Mouse (Mus musculus) A20 (cell line): ENCODE results near the gene Ccdc86.

ENCODE experiments used
- DNase-seq: peaks from one replicate; pipeline ENCODE4 v3.0.0-alpha.2; 2011; ENCODE audit warnings: low read depth, low spot score

Gene Ccdc86

DNA sequence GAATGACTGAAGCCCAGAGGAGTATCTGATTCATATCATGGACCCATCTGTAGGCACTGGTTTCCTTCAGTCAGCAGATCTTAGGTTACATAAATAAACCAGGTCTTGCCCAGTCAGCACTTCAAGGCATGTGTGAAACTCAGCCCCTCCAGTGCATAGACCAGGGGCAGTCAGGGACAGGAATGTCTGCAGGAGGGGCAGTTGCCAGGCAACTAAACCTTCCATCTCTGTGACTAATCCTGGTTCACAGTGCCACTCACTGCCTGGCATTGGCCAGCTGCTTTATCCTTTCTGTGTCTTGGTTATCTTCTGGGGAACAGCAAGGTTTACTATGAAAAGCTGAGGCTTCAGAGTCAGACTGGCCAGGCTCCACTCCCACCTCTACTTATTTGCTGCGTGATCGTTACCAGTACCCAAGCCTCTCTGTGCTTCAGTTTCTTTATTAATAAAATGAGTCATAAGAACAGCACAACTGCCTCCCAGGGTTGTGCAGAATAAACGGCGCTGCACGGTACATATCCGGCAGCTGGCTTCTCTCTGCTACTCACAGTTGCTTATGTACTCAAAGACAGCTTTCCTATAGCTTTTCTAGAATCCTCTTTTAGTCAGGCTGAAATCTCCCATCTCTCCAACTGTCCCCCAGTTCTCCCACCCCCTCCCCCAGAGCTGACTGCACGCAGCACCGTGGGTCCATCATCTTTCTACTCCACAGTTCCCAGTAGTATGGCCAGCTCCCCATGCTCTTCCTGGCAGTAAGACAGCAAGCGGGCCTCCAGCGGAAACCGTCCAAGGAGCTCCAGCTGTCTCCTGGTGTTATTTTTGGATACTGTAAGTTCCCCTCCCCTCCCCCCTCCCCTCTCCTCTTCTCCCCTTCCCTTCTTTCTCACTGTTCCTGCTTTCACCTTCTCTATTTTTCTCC lies 3.2 kb upstream of the Ccdc86 start:
- DNase-seq: no peak

DNA sequence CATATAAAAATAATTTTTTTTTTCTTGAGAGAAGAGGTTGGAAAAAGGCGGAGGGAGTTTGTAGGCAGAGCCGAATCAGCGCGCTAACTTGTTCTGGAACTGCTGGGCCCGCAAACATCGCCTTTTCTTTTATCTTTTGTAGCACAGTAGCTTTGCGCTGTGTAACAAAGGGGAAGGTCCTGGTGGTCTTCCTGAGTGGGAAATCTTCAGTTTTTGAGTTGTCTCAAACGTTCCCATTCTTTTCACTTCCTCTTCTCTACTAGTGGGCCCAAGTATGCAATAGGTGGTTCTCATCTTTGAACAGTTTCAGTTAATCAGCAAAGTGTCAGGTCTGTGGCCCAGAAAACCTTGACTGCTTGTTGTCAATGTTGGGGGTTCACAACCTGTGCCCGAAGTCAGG lies 492 bp upstream of the Ccdc86 start:
- DNase-seq: no peak

DNA sequence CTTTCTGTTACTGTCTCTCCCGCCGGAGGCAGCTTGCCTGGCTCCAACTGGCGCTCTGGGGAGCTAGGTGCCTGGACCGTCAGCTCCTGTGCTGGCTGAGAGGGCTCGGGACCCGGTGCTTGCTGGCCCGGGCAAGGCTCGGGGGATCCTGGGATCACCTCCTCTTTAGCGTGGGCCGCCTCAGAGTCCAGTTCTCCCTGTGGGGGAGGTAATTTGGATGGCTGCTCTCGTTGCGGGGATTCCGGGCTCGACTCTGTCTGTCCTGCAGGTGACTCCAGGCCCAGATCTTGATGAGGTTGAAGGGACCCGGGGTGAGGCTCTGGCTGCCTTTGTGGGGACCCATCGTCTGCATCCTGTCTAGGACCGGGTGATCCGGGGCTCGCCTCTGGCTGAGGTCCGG lies 650 bp downstream of the Ccdc86 start:
- DNase-seq: peak; percentile 23

DNA sequence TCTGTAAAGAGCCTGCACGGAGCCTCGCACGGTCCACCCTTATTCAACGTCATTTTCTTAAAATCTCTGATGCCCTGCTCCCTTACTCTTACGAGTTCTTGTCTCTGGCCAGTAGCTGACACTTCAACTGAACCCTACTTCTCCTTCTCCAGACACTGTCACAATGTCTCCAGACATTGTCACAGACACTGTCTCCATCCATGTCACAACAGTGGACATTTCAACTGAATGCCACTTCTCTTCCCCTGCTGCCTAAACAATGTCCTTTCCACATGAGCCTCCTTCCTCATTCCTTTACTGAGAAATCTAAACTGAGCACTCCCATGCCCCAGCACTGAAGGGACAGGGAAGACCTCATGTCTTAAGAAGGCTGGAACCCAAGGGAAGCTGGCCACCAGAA lies 1.8 kb downstream of the Ccdc86 start:
- no peak for DNase-seq

DNA sequence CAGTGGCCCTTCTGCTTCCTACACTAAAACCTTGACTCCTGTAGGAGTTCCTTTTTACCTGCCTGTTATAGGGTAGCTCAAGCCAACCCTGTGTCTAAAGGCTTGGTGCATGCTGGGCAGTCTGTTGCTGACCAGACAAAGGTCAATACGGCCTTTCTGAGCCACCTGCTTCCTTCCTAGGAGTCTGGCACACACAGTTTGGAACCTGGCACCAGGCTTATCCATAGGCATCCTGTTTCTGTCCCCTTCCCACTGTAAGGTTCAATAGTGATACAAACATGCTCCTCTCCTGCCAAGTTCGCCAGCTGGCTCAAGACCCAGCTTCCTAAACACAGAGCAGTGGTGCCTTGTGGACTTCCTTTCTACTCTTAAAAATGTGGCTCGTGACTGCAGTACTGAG lies 2.6 kb downstream of the Ccdc86 start:
- DNase-seq: no peak

DNA sequence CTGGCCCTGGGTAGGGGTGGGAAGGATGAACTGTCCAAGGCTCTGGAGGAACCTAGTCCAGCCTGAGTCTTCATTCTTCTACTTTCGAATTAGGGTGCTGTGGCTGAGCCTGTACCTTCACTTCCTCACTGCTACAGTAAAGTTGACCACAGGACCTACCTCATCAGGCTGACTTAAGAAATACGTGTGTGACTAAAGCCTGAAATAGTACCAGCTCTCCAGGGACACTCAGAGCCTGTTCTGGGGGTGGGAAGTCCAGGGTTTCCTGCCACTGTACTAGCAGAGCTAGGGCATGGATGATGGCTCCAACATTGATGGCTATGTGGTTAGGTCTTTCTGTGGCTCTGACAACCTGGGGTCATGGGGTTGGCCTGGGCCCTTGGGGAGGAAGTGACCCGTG lies 5.1 kb downstream of the Ccdc86 start:
- DNase-seq: peak; percentile 31

DNA sequence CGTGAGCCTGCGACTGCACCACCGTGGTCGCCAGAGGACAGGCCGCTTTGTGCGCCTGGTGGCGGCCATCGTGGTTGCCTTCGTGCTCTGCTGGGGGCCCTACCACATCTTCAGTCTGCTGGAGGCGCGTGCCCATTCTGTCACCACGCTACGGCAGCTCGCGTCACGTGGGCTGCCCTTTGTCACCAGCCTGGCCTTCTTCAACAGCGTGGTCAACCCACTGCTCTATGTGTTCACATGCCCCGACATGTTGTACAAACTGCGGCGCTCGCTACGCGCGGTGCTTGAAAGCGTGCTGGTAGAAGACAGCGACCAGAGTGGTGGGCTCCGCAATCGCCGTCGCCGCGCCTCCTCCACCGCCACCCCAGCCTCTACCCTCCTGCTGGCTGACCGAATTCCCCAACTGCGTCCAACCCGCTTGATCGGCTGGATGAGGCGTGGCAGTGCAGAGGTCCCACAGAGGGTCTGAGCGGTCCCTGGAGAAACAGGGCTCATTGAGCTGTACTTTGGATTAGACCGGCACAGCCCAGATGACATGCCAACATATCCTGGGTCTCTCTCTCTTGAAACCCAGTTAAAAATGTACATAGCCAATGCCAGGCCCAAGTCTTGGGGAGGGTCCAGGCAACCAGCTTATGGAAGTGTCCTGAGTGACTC lies 8.1 kb downstream of the Ccdc86 start:
- no peak for DNase-seq

DNA sequence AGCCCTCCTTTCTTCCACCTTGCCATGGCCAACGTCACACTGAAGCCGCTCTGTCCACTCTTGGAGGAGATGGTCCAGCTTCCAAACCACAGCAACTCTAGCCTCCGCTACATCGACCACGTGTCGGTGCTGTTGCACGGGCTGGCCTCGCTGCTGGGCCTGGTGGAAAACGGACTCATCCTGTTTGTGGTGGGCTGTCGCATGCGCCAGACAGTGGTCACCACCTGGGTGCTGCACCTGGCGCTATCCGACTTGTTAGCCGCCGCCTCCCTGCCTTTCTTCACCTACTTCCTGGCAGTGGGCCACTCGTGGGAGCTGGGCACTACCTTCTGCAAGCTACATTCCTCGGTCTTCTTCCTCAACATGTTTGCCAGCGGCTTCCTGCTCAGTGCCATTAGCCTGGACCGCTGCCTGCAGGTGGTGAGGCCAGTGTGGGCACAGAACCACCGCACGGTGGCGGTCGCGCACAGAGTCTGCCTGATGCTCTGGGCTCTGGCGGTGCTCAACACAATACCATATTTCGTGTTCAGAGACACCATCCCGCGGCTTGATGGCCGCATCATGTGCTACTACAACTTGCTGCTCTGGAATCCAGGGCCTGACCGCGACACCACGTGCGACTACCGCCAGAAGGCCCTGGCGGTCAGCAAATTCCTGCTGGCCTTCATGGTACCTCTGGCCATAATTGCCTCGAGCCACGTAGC lies 8.8 kb downstream of the Ccdc86 start:
- no peak for DNase-seq

DNA sequence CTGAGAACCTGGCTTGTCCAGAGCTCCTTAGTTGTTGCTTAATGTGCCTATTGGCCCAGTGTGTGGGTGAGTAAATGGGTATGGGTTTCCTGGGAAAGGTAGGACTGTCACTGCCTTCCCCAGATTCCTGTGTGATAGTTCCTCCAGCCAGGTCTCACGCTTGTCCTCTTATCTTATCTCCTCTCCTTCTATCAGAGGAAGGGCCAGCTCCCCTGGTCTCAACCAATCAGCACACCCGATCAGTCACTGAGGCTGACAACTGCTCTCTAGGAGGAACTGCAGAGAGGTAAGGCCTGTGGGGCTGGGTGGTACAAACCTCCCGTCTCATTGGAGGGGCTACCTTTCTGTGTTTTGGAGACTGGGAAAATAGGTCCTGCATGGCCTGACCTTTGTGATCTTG lies 10.3 kb downstream of the Ccdc86 start:
- no peak for DNase-seq

DNA sequence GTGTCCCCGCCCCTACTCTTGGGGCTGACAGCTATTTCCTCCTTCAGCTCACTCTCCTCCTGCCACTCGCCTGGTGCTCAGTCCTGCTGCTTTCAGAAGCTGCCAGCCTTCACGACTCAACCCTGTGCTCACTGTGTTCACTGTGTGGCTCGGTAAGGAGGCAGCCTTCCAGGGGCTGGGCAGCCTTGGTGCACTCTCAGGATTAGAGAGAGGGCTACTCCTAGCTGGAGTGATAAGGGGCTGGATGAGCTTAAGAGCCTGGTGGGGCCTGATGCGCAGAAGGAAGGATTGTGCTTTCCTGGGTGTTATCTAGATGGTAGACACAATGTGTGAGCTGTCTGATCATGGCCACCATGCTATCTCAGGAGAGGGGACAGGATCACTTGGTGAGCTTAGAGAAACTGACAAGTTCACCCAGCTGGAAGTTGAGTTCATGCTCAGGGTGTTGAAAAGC lies 11.9 kb downstream of the Ccdc86 start, which contains the start of gene Ptgdr2:
Gene Ptgdr2, plus strand, starts transcription at position 51 of the 454 bp plus-strand sequence.
- no peak for DNase-seq

DNA sequence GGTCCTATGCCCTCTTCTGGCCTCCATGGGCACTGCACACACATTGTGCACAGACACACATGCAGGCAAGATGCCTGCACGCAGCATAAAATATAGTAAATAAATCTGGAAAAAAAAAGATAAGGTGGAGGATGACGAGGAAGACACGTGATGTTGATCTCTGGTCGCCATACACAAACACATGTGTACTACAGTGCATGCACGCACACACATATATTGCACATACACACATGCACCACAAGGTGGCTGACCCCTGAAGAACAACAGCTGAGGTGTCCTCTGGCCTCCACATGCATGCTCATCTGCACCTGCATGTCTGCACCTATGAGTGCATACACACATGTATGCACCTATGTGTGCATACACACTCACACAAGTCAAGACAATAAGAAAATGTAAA lies 13.0 kb downstream of the Ccdc86 start:
- peak; percentile 54 for DNase-seq

DNA sequence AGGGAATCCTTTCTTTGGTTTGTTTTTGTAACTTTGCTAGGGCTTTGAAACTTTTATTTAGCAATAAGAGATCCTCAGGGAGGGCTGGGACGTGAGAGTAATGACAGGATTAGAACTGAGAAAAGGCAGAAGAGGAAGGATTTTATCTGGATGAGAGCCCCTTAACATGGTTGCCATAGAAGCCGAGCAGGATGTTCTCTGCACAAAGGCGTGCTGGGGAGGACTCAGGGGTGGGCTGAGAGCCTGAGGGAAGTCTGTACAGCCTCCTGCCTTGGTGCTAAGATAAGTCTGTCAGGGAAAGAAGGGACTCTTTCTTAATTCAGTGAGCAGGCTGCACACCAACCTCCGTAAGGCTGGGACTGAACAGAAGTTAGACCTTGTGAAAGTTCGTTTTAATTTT lies 14.0 kb downstream of the Ccdc86 start:
- no peak for DNase-seq

DNA sequence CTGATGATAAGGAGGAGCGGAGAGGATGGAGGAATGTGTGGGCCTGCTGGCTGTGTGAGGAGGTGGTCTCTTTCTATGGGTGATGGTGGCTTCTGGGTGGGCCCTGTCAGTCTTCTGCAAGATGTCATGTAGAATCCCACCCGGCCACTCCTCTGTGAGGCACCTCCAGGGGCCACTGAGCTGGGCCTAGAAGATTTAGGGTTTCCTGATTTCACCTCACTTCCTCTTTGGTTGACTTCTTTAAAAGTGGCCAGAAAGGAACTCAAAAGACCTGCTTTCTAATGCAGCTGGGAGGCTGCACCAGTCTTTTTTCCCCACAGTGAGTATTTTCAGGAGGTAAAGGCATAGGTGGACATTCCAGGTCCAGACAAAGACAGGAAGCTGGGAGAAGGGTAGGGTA lies 18.4 kb downstream of the Ccdc86 start:
- DNase-seq: peak; percentile 29

DNA sequence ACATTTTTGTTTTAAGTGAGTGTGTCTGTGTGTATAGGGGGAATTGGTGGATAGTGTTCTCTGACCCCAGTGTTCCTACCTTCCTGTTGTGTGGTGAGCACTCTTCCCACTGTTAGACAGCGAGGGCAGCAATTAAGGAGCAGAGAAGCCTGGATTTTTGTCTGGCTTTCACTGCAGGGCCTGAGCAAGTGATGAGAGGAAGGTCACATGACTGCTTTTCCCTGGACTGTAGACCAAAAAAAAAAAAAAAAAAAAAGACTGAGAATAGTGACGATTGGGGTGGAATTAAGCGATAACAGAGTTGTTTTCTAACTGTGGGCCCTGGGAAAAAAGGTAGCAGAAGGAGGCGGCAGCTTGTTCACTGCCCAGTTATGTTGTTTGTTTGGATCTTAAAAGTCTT lies 22.4 kb downstream of the Ccdc86 start:
- DNase-seq: no peak

DNA sequence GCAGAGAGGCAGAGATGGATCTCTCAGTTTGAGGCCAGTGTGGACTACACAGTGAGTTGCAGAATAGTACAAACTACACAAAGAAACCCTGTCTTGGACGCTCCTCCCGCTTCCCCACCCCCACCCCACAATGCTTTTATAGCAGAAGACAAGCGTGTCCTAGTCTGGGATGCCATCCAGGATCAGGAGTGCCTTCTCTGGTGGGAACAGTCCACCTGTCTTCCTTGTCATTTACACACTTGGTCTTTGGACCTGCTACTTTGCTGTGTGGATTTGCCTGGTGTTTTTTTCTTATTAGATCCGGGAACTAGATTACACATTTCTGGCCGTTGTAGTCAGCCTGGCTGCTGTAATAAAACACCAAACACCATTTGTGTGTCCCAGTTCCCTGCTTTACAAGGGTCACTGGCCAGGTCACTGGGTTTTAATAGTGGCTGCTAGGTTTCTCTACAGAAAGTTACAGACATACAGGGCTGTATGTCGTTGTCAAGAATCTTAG lies 22.9 kb downstream of the Ccdc86 start:
- DNase-seq: no peak

DNA sequence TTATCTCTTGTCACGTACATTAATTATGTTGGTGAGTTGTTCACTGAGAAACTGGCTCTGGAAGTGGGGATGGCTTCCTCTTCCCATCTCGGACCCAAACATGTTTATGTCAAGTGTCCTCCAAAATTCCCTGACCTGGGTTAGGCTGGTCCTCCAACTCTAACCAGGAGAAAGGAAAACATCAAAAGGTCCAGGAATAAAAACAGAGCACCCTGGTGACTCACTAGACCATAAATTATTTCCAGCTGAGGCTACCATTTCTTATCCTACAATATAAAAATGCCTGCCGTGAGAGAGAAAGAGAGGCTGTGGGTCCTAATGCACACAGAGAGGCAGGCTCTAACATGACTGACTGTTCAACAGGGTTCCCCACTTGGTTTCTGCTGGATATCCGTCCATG lies 24.8 kb downstream of the Ccdc86 start:
- DNase-seq: no peak

DNA sequence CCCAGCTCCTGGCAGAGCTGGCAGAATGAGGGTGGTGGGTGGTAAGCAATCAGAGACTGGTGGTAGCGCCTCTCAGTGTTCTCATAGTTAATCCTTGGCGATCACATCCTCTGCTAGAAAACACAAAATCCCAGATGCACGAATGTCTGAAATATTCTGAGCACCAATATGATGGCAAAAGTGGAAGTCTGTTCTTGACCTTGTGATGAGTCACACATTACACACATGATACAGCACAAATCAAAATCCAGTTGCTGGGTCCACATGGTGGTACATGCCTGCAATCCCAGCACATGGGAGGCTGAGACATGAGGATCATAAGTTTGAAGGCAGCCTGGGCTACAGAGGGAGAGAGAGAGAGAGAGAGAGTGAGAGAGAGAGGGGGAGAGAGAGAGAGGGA lies 28.0 kb downstream of the Ccdc86 start:
- DNase-seq: no peak

DNA sequence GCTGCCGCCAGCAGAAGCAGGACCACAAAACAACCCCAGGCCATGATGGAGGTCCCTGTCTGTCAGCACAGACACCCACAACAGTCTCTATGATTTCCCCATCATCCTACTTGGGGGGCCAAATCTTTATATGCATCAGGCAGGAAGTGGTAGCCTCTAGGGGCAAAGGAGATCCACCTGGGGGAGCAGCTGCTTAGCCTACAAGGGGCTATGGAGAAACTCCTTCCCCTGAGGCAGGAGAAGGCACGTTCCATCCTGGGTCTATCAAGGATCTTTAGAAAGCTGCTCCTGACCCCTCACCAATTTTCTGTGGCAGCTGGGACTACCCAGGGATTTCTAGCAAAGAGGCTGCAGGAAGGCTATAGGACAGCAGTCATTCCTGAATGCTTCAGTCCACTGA lies 28.5 kb downstream of the Ccdc86 start, which contains the start of gene Zp1:
Gene Zp1, minus strand, starts transcription at position 101 of the 400 bp plus-strand sequence.
- no peak for DNase-seq

DNA sequence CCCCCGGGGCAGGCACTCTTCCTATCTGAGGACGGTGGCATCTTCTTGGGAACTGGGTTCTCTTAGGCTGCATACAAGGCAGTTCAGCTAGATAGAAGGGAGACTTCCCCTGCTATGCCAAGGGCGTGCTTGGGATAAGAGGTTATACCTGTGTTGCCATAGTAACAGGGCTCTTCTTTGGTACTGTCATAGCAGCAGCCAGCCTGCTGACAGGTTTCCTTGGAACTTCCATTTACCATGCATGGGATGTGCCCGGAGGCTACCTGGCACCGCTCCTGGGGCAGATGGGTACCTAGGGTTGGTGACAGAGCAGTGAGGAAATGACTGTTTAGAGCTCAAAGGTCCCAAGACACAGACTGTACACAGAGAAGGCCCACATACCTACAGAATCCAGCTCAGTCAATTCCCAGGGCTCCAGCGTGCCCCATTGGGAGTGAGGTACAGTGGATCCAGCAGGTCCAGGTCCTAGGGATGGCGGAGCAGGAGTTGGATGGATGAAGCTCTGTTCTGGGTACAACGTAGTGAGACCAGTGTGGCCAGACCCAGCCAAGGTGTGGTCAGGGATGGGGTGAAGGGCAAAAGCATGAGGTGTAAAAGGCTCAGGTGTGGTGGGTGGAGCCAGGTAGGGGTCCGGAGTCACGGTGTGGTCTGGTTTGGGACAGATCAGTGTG lies 30.6 kb downstream of the Ccdc86 start:
- no peak for DNase-seq

DNA sequence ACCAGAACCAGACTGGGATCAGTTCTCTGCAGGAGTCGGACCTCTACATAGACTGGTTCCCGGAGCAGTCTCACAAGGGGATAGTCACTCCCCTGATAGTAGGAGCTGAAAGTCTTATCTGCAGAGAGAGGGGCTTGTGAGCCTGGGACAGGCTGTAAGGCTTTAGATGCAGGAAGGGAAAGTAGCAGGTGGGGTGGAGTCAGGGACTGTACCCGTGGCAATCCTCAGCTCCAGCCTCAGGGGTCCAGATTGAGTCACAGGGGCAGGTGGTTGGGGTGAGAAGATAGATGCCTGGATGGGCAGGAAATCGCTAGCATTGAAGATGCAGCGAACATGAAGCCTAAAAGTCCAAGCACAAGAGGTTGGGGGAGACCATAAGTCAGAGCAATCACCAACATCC lies 32.6 kb downstream of the Ccdc86 start:
- peak; percentile 82 for DNase-seq

DNA sequence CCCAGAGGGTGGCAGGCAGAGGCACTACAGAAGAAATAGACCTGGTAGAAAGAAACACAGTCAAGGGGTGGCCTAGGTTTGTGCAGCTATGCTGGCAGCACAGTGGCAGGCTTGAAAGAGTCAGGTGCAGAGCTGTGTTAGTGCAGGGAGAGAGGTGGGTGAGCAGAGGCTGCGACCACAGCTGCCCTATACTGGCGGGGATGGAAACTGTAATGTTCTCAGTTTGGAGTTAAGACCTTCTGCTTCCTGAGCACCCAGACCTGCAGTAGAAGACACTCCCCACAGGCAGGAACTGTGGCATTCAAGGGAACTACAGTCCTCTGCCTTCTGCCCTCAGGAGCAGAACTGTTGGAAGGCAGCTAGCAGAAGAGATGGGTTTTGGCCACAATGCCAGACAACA lies 34.2 kb downstream of the Ccdc86 start:
- DNase-seq: peak; percentile 66

DNA sequence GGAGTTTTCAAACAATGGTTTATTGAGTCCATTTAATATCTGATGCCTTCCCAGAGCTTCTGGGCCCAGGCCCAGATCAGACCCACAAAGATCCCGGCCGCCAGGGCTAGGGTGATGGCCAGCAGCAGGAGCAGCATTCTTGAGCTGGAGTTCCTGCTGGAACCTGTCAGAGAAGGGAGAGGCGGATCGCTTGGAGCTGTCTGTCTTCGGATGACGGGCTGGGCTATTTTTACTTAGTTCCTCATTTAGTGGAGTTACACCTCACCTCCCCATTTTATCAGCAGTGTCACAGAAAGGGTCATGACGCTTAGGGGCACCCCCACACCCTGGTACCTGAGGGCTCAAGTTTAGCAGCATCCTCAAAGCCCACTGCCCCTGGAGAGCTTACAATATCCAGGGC lies 34.8 kb downstream of the Ccdc86 start:
- DNase-seq: peak; percentile 81
